Mouse (Mus musculus) CH12.LX (cell line): ENCODE data around the gene Cobl. TPM values are rescaled to one million over a fixed set of nuclear protein-coding genes. Genes with fewer than 3 reads are reported as not detected.

Experiments used
- DNase-seq: peaks from one replicate; pipeline ENCODE4 v3.0.0-alpha.2; 2013; ENCODE audit errors: extremely low read depth
- H3K27ac ChIP-seq: 2 replicates; pipeline ENCODE4 v1.5.1; 2012; ENCODE audit warnings: low read depth, mild to moderate bottlenecking, control low read depth, moderate library complexity; ENCODE audit not compliant: insufficient read depth
- H3K27me3 ChIP-seq: replicated peaks from 2 replicates; pipeline ENCODE3; 2012; ENCODE audit warnings: inconsistent platforms
- H3K36me3 ChIP-seq, 2 experiments: replicated peaks in 1 of 2; 2 replicates each; pipeline versions ENCODE3 to v1.6.1; 2012; ENCODE audit warnings: inconsistent platforms in 1 of 2, low read length in 1 of 2, mild to moderate bottlenecking in 1 of 2, mixed read lengths in 1 of 2, moderate library complexity in 1 of 2; ENCODE audit not compliant: control insufficient read depth in 1 of 2, insufficient read depth in 1 of 2
- H3K4me1 ChIP-seq, 2 experiments: 2 replicates each; pipeline ENCODE4 v1.6.1; 2012; ENCODE audit warnings: inconsistent platforms in 1 of 2, moderate library complexity in 1 of 2; ENCODE audit not compliant: insufficient read depth in 2 of 2, control insufficient read depth in 1 of 2
- H3K4me2 ChIP-seq: 2 replicates; pipeline ENCODE4 v1.6.1; 2012; ENCODE audit warnings: low read depth, mild to moderate bottlenecking, control low read depth; ENCODE audit not compliant: poor library complexity, insufficient read depth, severe bottlenecking
- H3K4me3 ChIP-seq, 3 experiments: fragments of 150-350 bp in 1 of 3; sonication (generic) in 1 of 3; replicated peaks in 1 of 3; 2 replicates each; pipeline versions ENCODE3 to v1.5.1; 2011 to 2012; ENCODE audit warnings: low read depth in 2 of 3, low read length in 2 of 3, mild to moderate bottlenecking in 2 of 3, moderate library complexity in 2 of 3, control low read depth in 1 of 3, improper control_type of control experiment in 1 of 3, inconsistent platforms in 1 of 3, mixed read lengths in 1 of 3; ENCODE audit not compliant: poor library complexity in 1 of 3
- H3K79me2 ChIP-seq: replicated peaks from 2 replicates; pipeline ENCODE4 v1.6.1; 2012; ENCODE audit warnings: mild to moderate bottlenecking, moderate library complexity; ENCODE audit not compliant: control insufficient read depth, poor library complexity, insufficient read depth, severe bottlenecking; ENCODE audit errors: extremely low read depth
- H3K9ac ChIP-seq: 2 replicates; pipeline ENCODE4 v1.6.1; 2012; ENCODE audit warnings: low read depth, mild to moderate bottlenecking, control low read depth, moderate library complexity; ENCODE audit not compliant: insufficient read depth
- H3K9me3 ChIP-seq: replicated peaks from 2 replicates; pipeline ENCODE3; 2012; ENCODE audit warnings: low read length, inconsistent platforms, mixed read lengths
- BHLHE40 ChIP-seq: IDR thresholded peaks from 2 replicates; pipeline ENCODE4 v1.6.1; 2011; ENCODE audit warnings: mild to moderate bottlenecking, low read depth, low read length, improper control_type of control experiment
- CHD1 ChIP-seq: IDR thresholded peaks from 2 replicates; pipeline ENCODE4 v1.6.1; 2012; ENCODE audit warnings: low read depth, low read length, improper control_type of control experiment, inconsistent platforms
- CHD2 ChIP-seq: IDR thresholded peaks from 2 replicates; pipeline ENCODE4 v1.6.1; 2011; ENCODE audit warnings: low read length, improper control_type of control experiment
- CTCF ChIP-seq, 2 experiments: IDR thresholded peaks in 1 of 2; conservative IDR thresholded peaks in 1 of 2; 2 replicates each; pipeline ENCODE4 v1.5.1; 2011 to 2012; ENCODE audit warnings: low read depth in 2 of 2, low read length in 2 of 2, improper control_type of control experiment in 1 of 2, inconsistent platforms in 1 of 2, mild to moderate bottlenecking in 1 of 2, moderate library complexity in 1 of 2
- E2F4 ChIP-seq: IDR thresholded peaks from 2 replicates; pipeline ENCODE4 v1.6.1; 2011; ENCODE audit warnings: low read depth, low read length, improper control_type of control experiment; ENCODE audit not compliant: insufficient replicate concordance
- ELF1 ChIP-seq: IDR thresholded peaks from 2 replicates; pipeline ENCODE4 v1.6.1; 2014; ENCODE audit warnings: low read depth, mild to moderate bottlenecking, inconsistent platforms, low read length, improper control_type of control experiment
- EP300 ChIP-seq: IDR thresholded peaks from 2 replicates; pipeline ENCODE4 v1.6.1; 2011; ENCODE audit warnings: low read length, improper control_type of control experiment
- ETS1 ChIP-seq: conservative IDR thresholded peaks from 2 replicates; pipeline ENCODE4 v1.6.1; 2012; ENCODE audit warnings: low read depth, mild to moderate bottlenecking, inconsistent platforms, low read length, improper control_type of control experiment, moderate library complexity
- GABPA ChIP-seq: IDR thresholded peaks from 2 replicates; pipeline ENCODE4 v1.6.1; 2012; ENCODE audit warnings: low read depth, low read length, improper control_type of control experiment, inconsistent platforms; ENCODE audit not compliant: insufficient replicate concordance
- HCFC1 ChIP-seq: IDR thresholded peaks from 2 replicates; pipeline ENCODE4 v1.6.1; 2012; ENCODE audit warnings: low read depth, mild to moderate bottlenecking, inconsistent platforms, low read length, improper control_type of control experiment
- IRF4 ChIP-seq: IDR thresholded peaks from 2 replicates; pipeline ENCODE4 v1.6.1; 2014; ENCODE audit warnings: low read depth, mild to moderate bottlenecking, inconsistent platforms, low read length, improper control_type of control experiment
- JUN ChIP-seq: IDR thresholded peaks from 2 replicates; pipeline ENCODE4 v1.6.1; 2011; ENCODE audit warnings: low read depth, mild to moderate bottlenecking, low read length, improper control_type of control experiment, moderate library complexity; ENCODE audit not compliant: insufficient read depth
- JUND ChIP-seq: conservative IDR thresholded peaks from 2 replicates; pipeline ENCODE4 v1.6.1; 2011; ENCODE audit warnings: low read depth, low read length, improper control_type of control experiment
- KAT2A ChIP-seq: IDR thresholded peaks from 2 replicates; pipeline ENCODE4 v1.6.1; 2012; ENCODE audit warnings: low read length, improper control_type of control experiment, inconsistent platforms; ENCODE audit not compliant: insufficient replicate concordance
- MAFK ChIP-seq: IDR thresholded peaks from 2 replicates; pipeline ENCODE4 v1.6.1; 2011; ENCODE audit warnings: low read length, improper control_type of control experiment; ENCODE audit not compliant: insufficient replicate concordance
- MAX ChIP-seq: IDR thresholded peaks from 2 replicates; pipeline ENCODE4 v1.6.1; 2011; ENCODE audit warnings: low read length, improper control_type of control experiment
- MAZ ChIP-seq: IDR thresholded peaks from 2 replicates; pipeline ENCODE4 v1.6.1; 2012; ENCODE audit warnings: low read depth, mild to moderate bottlenecking, inconsistent platforms, low read length, improper control_type of control experiment, moderate library complexity
- MEF2A ChIP-seq: IDR thresholded peaks from 2 replicates; pipeline ENCODE4 v1.6.1; 2014; ENCODE audit warnings: low read depth, mild to moderate bottlenecking, inconsistent platforms, low read length, improper control_type of control experiment, borderline replicate concordance
- MXI1 ChIP-seq: IDR thresholded peaks from 2 replicates; pipeline ENCODE4 v1.6.1; 2011; ENCODE audit warnings: mild to moderate bottlenecking, low read depth, low read length, improper control_type of control experiment
- MYC ChIP-seq: IDR thresholded peaks from 2 replicates; pipeline ENCODE4 v1.6.1; 2011; ENCODE audit warnings: low read depth, mild to moderate bottlenecking, improper control_type of control experiment, low read length
- NELFE ChIP-seq: IDR thresholded peaks from 2 replicates; pipeline ENCODE4 v1.6.1; 2011; ENCODE audit warnings: low read depth, low read length, improper control_type of control experiment
- NRF1 ChIP-seq: IDR thresholded peaks from 2 replicates; pipeline ENCODE4 v1.6.1; 2014; ENCODE audit warnings: low read depth, mild to moderate bottlenecking, inconsistent platforms, low read length, improper control_type of control experiment, moderate library complexity
- PAX5 ChIP-seq: IDR thresholded peaks from 2 replicates; pipeline ENCODE4 v1.6.1; 2012; ENCODE audit warnings: low read length, inconsistent platforms, mixed read lengths
- POLR2A ChIP-seq: IDR thresholded peaks from 2 replicates; pipeline ENCODE4 v1.6.1; 2011; ENCODE audit warnings: low read depth, mild to moderate bottlenecking, improper control_type of control experiment, low read length
- POLR2AphosphoS2 ChIP-seq: IDR thresholded peaks from 2 replicates; pipeline ENCODE4 v1.6.1; 2011; ENCODE audit warnings: low read depth, low read length, improper control_type of control experiment
- RAD21 ChIP-seq: IDR thresholded peaks from 2 replicates; pipeline ENCODE4 v1.6.1; 2011; ENCODE audit warnings: low read depth, mild to moderate bottlenecking, low read length, improper control_type of control experiment, moderate library complexity
- RCOR1 ChIP-seq: conservative IDR thresholded peaks from 2 replicates; pipeline ENCODE4 v1.6.1; 2012; ENCODE audit warnings: low read depth, mild to moderate bottlenecking, inconsistent platforms, low read length, improper control_type of control experiment
- SIN3A ChIP-seq: IDR thresholded peaks from 2 replicates; pipeline ENCODE4 v1.6.1; 2012; ENCODE audit warnings: low read length, improper control_type of control experiment, inconsistent platforms
- SMC3 ChIP-seq: IDR thresholded peaks from 2 replicates; pipeline ENCODE4 v1.6.1; 2011; ENCODE audit warnings: low read depth, low read length, improper control_type of control experiment
- TBP ChIP-seq: conservative IDR thresholded peaks from 2 replicates; pipeline ENCODE4 v1.6.1; 2011; ENCODE audit warnings: low read depth, low read length, improper control_type of control experiment
- TCF12 ChIP-seq: IDR thresholded peaks from 2 replicates; pipeline ENCODE4 v1.6.1; 2014; ENCODE audit warnings: low read depth, mild to moderate bottlenecking, inconsistent platforms, low read length, improper control_type of control experiment
- UBTF ChIP-seq: IDR thresholded peaks from 2 replicates; pipeline ENCODE4 v1.6.1; 2012; ENCODE audit warnings: low read depth, mild to moderate bottlenecking, inconsistent platforms, low read length, improper control_type of control experiment, moderate library complexity
- USF1 ChIP-seq: IDR thresholded peaks from 2 replicates; pipeline ENCODE4 v1.6.1; 2014; ENCODE audit warnings: low read depth, mild to moderate bottlenecking, inconsistent platforms, low read length, improper control_type of control experiment
- USF2 ChIP-seq: conservative IDR thresholded peaks from 2 replicates; pipeline ENCODE4 v1.6.1; 2011; ENCODE audit warnings: low read depth, low read length, improper control_type of control experiment
- ZC3H11A ChIP-seq: IDR thresholded peaks from 2 replicates; pipeline ENCODE4 v1.6.1; 2012; ENCODE audit warnings: low read depth, mild to moderate bottlenecking, inconsistent platforms, low read length, improper control_type of control experiment
- ZKSCAN1 ChIP-seq: IDR thresholded peaks from 2 replicates; pipeline ENCODE4 v1.6.1; 2012; ENCODE audit warnings: low read depth, inconsistent platforms, low read length, improper control_type of control experiment, borderline replicate concordance
- ZMIZ1 ChIP-seq: IDR thresholded peaks from 2 replicates; pipeline ENCODE4 v1.6.1; 2012; ENCODE audit warnings: low read depth, mild to moderate bottlenecking, inconsistent platforms, low read length, improper control_type of control experiment
- ZNF384 ChIP-seq: IDR thresholded peaks from 2 replicates; pipeline ENCODE4 v1.6.1; 2012; ENCODE audit warnings: low read depth, low read length, improper control_type of control experiment, inconsistent platforms
- dilution Hi-C: fragments of 300-500 bp; cut with MboI; formaldehyde crosslinking; loops from 2 replicates; pipeline ENCODE4 v1.14.3; 2020; ENCODE audit warnings: low sequenced_read_pairs; ENCODE audit not compliant: extremely low pct_unique_long_range_greater_than_20kb, extremely low pct_ligation_motif_present
- in situ Hi-C: fragments of 300-500 bp; cut with MboI; formaldehyde crosslinking; loops from 3 replicates; pipeline ENCODE4 v1.14.3; 2019; ENCODE audit warnings: low sequenced_read_pairs, low pct_ligation_motif_present, low pct_unique_long_range_greater_than_20kb, mixed read lengths
- polyA plus RNA-seq: library from polyadenylated mRNA; unstranded; fragments of >175 nt; gene quantifications from 2 replicates; pipeline ENCODE4 v1.2.1, GENCODE M21; 2012; ENCODE audit warnings: low read depth; ENCODE audit not compliant: insufficient read length
- total RNA-seq, 2 experiments: library from RNA; depleted of rRNA; stranded (reverse); fragments of 300-350 nt in 1 of 2; fragments of >200 nt in 1 of 2; gene quantifications; 2 replicates each; pipeline ENCODE4 v1.2.3; 2012 to 2014

Cobl gene
- total and polyA plus RNA-seq, 3 experiments: 0.06 to 0.13 TPM; not detected in 1

GRCm38 (mm10) chr11:12193369-12193768, 271.4 kb downstream of the Cobl start:
- H3K4me1 ChIP-seq: peaks cover 0 to 16% of the 10 kb centered on the region in 2 experiments; a peak in 1 of 4 replicates
- H3K79me2 ChIP-seq: no peaks in the 10 kb centered on the region
- H3K4me3 ChIP-seq: no peak overlapping the region
- no peaks in the 10 kb centered on the region for H3K27me3 ChIP-seq
- H3K27ac ChIP-seq: no peak overlapping the region
- no peaks in the 10 kb centered on the region for H3K36me3 ChIP-seq
- no peak overlapping the region for H3K4me2 ChIP-seq
- peak; percentile 77 for DNase-seq
- H3K9ac ChIP-seq: no peak overlapping the region
- H3K9me3 ChIP-seq: no peaks in the 10 kb centered on the region
- dilution Hi-C loops: no loop called here
- no peak for TF ChIP-seq ZMIZ1
- no peak for TF ChIP-seq RAD21
- TF ChIP-seq MAFK: peak; percentile 68; the same call in 1 of the 2 replicates
- TF ChIP-seq IRF4: no peak
- TF ChIP-seq TCF12: no peak
- TF ChIP-seq MAZ: no peak
- peak; percentile 72; the same call in 1 of the 2 replicates for TF ChIP-seq MEF2A
- TF ChIP-seq SIN3A: no peak
- TF ChIP-seq TBP: no peak
- no peak for TF ChIP-seq NELFE
- TF ChIP-seq MYC: peak; percentile 57; the same call in 1 of the 2 replicates
- TF ChIP-seq JUND: peak; percentile 91
- no peak for TF ChIP-seq ZC3H11A
- no peak for TF ChIP-seq CHD2
- TF ChIP-seq ELF1: no peak
- TF ChIP-seq POLR2A: no peak
- TF ChIP-seq ZKSCAN1: no peak
- TF ChIP-seq HCFC1: no peak
- peak; percentile 89 for TF ChIP-seq EP300
- TF ChIP-seq UBTF: no peak
- TF ChIP-seq CHD1: no peak
- no peak for TF ChIP-seq USF2
- TF ChIP-seq ZNF384: peak; percentile 96
- TF ChIP-seq GABPA: no peak
- TF ChIP-seq CTCF (conservative IDR thresholded peaks at IDR 0.05 in 1 of 2, IDR thresholded peaks at IDR 0.05 in 1 of 2; ENCODE audit: low read depth in 2 of 2, low read length in 2 of 2): no peak
- peak; percentile 65 for TF ChIP-seq ETS1
- no peak for TF ChIP-seq E2F4
- TF ChIP-seq MAX: peak; percentile 76
- no peak for TF ChIP-seq RCOR1
- no peak for TF ChIP-seq USF1
- peak; percentile 30; the same call in 1 of the 2 replicates for TF ChIP-seq MXI1
- peak; percentile 45; the same call in 1 of the 2 replicates for TF ChIP-seq BHLHE40
- 0 out of 2 replicates have a peak, but pooled peaks have one; percentile 29 for TF ChIP-seq KAT2A
- TF ChIP-seq NRF1: no peak
- peak; percentile 78 for TF ChIP-seq JUN
- no peak for TF ChIP-seq PAX5
- TF ChIP-seq POLR2AphosphoS2: no peak
- TF ChIP-seq SMC3: no peak
- TF ChIP-seq, all 38 proteins: peak for 12
- in situ Hi-C loops: no loop called here
